Comparison of ENCODE assay signal across 11 mouse cellular contexts in the genomic region with DNA sequence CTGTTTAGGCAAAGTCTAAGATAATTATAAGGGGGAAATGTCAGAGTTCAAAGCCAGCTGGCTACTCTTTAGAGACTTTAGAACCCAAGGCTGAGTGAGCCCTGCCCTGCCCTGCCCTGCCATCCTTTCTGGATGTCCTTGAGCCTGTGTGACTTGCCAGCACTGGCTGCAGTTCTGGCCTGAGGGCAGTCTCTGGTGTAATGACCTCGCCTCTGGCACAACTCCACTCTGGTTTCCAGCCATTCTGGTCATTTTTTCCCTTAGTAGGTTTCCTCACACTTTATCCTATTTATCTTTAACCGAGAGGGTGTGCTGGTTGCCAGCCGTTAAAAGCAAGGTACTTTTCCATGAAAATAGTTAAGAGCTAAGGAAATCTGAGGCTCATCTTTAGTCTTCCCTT. TPM values are rescaled to one million over a fixed set of nuclear protein-coding genes. Genes with fewer than 3 reads are reported as not detected.
DNase-seq lines count a peak whose midpoint lies in the region; ATAC-seq and TF ChIP-seq lines count a peak whose summit lies in the region.
"Had no signal": no experiment of that assay in that cellular context is flagged by ENCODE, and none has a peak within 500 bp of the region (broad histone marks: within the 10 kb centered on the region; RNA-seq: fewer than 3 reads in every experiment).

No protein-coding gene starts in this region.

- no peak for TF ChIP-seq CTCF in heart, adult 2 months (IDR thresholded peaks at IDR 0.05)
- no peak for TF ChIP-seq CTCF in heart, postnatal 0 days (IDR thresholded peaks at IDR 0.05; ENCODE audit: low read depth)

- H3K9ac ChIP-seq in heart, adult 2 months (ENCODE audit: low read depth, low read length), result no peak overlapping the region
- H3K9ac ChIP-seq in heart, embryonic 12.5 days, result no peak overlapping the region
- H3K9ac ChIP-seq in heart, postnatal 0 days (replicated peaks; ENCODE audit: low read depth, low read length), result no peak overlapping the region
- H3K9ac ChIP-seq in midbrain, embryonic 13.5 days (replicated peaks), result no peak overlapping the region
- H3K9ac ChIP-seq: embryonic facial prominence, embryonic 12.5 days; hindbrain, embryonic 15.5 days had no signal

- no peak for TF ChIP-seq EP300 in heart, adult 2 months (IDR thresholded peaks at IDR 0.05; ENCODE audit: insufficient read depth, low read depth, low read length)
- TF ChIP-seq EP300 in heart, postnatal 0 days (IDR thresholded peaks at IDR 0.05; ENCODE audit: low read depth), result no peak

- no peak overlapping the region for H3K27ac ChIP-seq in heart, adult 2 months
- H3K27ac ChIP-seq in heart, embryonic 12.5 days (ENCODE audit: poor library complexity, severe bottlenecking), result no peak overlapping the region; the same call in 1 of the 2 replicates
- H3K27ac ChIP-seq in heart, postnatal 0 days (ENCODE audit: low read depth), result no peak overlapping the region
- no peak overlapping the region for H3K27ac ChIP-seq in midbrain, embryonic 13.5 days
- H3K27ac ChIP-seq in embryonic facial prominence, embryonic 10.5 days (replicated peaks), result no peak overlapping the region
- H3K27ac ChIP-seq: embryonic facial prominence, embryonic 12.5 days; hindbrain, embryonic 15.5 days; macrophage had no signal

- intact Hi-C loops in heart, adult 2 months (cut with DNase I), result loop anchor here (5.0 kb wide), 1 partner anchor 46 kb away; the partner anchor contains the start of gene Cgnl1

- H3K79me2 ChIP-seq in heart, adult 2 months (replicated peaks; ENCODE audit: control insufficient read depth, insufficient read depth, low read length), result no peaks in the 10 kb centered on the region

- no peaks in the 10 kb centered on the region for H3K27me3 ChIP-seq in heart, adult 2 months (ENCODE audit: control insufficient read depth, insufficient read depth, low read length)
- no peaks in the 10 kb centered on the region; the same call in 1 of the 2 replicates for H3K27me3 ChIP-seq in heart, embryonic 12.5 days (replicated peaks)
- H3K27me3 ChIP-seq in heart, postnatal 0 days (ENCODE audit: control insufficient read depth, insufficient read depth, low read length), result no peaks in the 10 kb centered on the region
- no peaks in the 10 kb centered on the region for H3K27me3 ChIP-seq in midbrain, embryonic 13.5 days
- no peaks in the 10 kb centered on the region for H3K27me3 ChIP-seq in embryonic facial prominence, embryonic 10.5 days (replicated peaks; ENCODE audit: low read depth, poor library complexity, severe bottlenecking)
- H3K27me3 ChIP-seq: embryonic facial prominence, embryonic 12.5 days; hindbrain, embryonic 15.5 days had no signal

- no peak overlapping the region for H3K4me3 ChIP-seq in heart, adult 2 months
- no peak overlapping the region for H3K4me3 ChIP-seq in heart, embryonic 12.5 days
- no peak overlapping the region for H3K4me3 ChIP-seq in heart, postnatal 0 days (ENCODE audit: low read depth, low read length)
- no peak overlapping the region for H3K4me3 ChIP-seq in midbrain, embryonic 13.5 days (replicated peaks)
- H3K4me3 ChIP-seq in embryonic facial prominence, embryonic 10.5 days, result no peak overlapping the region
- H3K4me3 ChIP-seq: embryonic facial prominence, embryonic 12.5 days; hindbrain, embryonic 15.5 days had no signal

- H3K9me3 ChIP-seq in heart, embryonic 12.5 days (replicated peaks), result no peaks in the 10 kb centered on the region
- H3K9me3 ChIP-seq in heart, postnatal 0 days (replicated peaks; ENCODE audit: control insufficient read depth, low read length), result no peaks in the 10 kb centered on the region
- H3K9me3 ChIP-seq in midbrain, embryonic 13.5 days, result no peaks in the 10 kb centered on the region
- H3K9me3 ChIP-seq in embryonic facial prominence, embryonic 10.5 days, result no peaks in the 10 kb centered on the region
- H3K9me3 ChIP-seq: embryonic facial prominence, embryonic 12.5 days; hindbrain, embryonic 15.5 days had no signal

- 51% methylated on average over 3 of the region's 3 CpGs for WGBS in heart, adult 2 months
- 54% methylated on average over 3 of the region's 3 CpGs for WGBS in heart, embryonic 12.5 days
- 51% methylated on average over 3 of the region's 3 CpGs for WGBS in heart, postnatal 0 days
- 90% methylated on average over 3 of the region's 3 CpGs for WGBS in midbrain, embryonic 13.5 days
- 79% methylated on average over 3 of the region's 3 CpGs for WGBS in embryonic facial prominence, embryonic 10.5 days

- peaks cover 5% of the 10 kb centered on the region for H3K4me1 ChIP-seq in heart, adult 2 months (ENCODE audit: control insufficient read depth, insufficient read depth, low read length)
- peaks cover 75% of the 10 kb centered on the region for H3K4me1 ChIP-seq in heart, embryonic 12.5 days (replicated peaks)
- H3K4me1 ChIP-seq in heart, postnatal 0 days (ENCODE audit: control insufficient read depth, insufficient read depth), result peaks cover 23% of the 10 kb centered on the region
- no peaks in the 10 kb centered on the region for H3K4me1 ChIP-seq in midbrain, embryonic 13.5 days (replicated peaks)
- H3K4me1 ChIP-seq in embryonic facial prominence, embryonic 10.5 days, result peaks cover 14% of the 10 kb centered on the region

- no peak for ATAC-seq in heart, embryonic 12.5 days (ENCODE audit: insufficient number of reproducible peaks, low FRiP score)
- ATAC-seq in heart, postnatal 0 days (ENCODE audit: insufficient read depth, low read depth), result 0 out of 2 replicates have a peak, but pooled peaks have one; percentile 48
- ATAC-seq in midbrain, embryonic 13.5 days, result no peak

- no peaks in the 10 kb centered on the region for H3K36me3 ChIP-seq in heart, adult 2 months (ENCODE audit: control insufficient read depth, insufficient read depth, low read length)
- H3K36me3 ChIP-seq in heart, embryonic 12.5 days, result peaks cover 31% of the 10 kb centered on the region
- peaks cover 11% of the 10 kb centered on the region for H3K36me3 ChIP-seq in heart, postnatal 0 days (replicated peaks; ENCODE audit: control insufficient read depth, insufficient read depth, low read length)
- H3K36me3 ChIP-seq in midbrain, embryonic 13.5 days, result no peaks in the 10 kb centered on the region
- H3K36me3 ChIP-seq in embryonic facial prominence, embryonic 10.5 days (replicated peaks), result peaks cover 16% of the 10 kb centered on the region
- H3K36me3 ChIP-seq: hindbrain, embryonic 15.5 days had no signal

- TF ChIP-seq POLR2A in heart, adult 2 months (IDR thresholded peaks at IDR 0.05; ENCODE audit: insufficient read depth, low read depth, low read length), result no peak

- H3K4me2 ChIP-seq in heart, embryonic 12.5 days, result no peak overlapping the region
- no peak overlapping the region for H3K4me2 ChIP-seq in heart, postnatal 0 days (ENCODE audit: low read depth, low read length)
- no peak overlapping the region for H3K4me2 ChIP-seq in midbrain, embryonic 13.5 days (replicated peaks)
- H3K4me2 ChIP-seq: embryonic facial prominence, embryonic 12.5 days; hindbrain, embryonic 15.5 days had no signal

- peak; percentile 63 to 69 for DNase-seq in heart, adult 2 months
- peak; percentile 56 for DNase-seq in Muller cell, postnatal 12 days (ENCODE audit: inconsistent ontology term)
- DNase-seq in adrenal gland, postnatal 25 days, result peak; percentile 71
- DNase-seq in heart, postnatal 0 days (ENCODE audit: low spot score), result no peak
- no peak for DNase-seq in layer of hippocampus, adult 11-12 months (ENCODE audit: low spot score)
- no peak for DNase-seq in embryonic facial prominence, embryonic 10.5 days (ENCODE audit: low spot score)

RNA-seq across cellular contexts. Expression of gene Cgnl1, which starts 45.3 kb away (rescaled TPM):
- 10 to 100 TPM; 28.1 to 31.0 TPM for total RNA-seq in heart, adult 2 months (2021)
- 10.5 and 16.2 TPM in 2 replicates for polyA plus RNA-seq in heart, adult 2 months (2012; rRNA removed)
- 54.6 and 57.2 TPM in 2 replicates for polyA plus RNA-seq in heart, embryonic 12.5 days (2016; fragmentation: Nextera tagmentation; extraction: Ambion mirVana)
- total RNA-seq in adrenal gland, postnatal 25 days (2021), result 82.3 and 91.2 TPM in 2 replicates
- 20.0 and 29.3 TPM in 2 replicates for total RNA-seq in heart, postnatal 0 days (2014; rRNA removed; ENCODE audit: low replicate concordance)
- 20.1 and 20.6 TPM in 2 replicates for polyA plus RNA-seq in heart, postnatal 0 days (2015; fragmentation: Nextera tagmentation; extraction: Ambion mirVana)
- 4.6 and 4.8 TPM in 2 replicates for polyA plus RNA-seq in midbrain, embryonic 13.5 days (2015; fragmentation: Nextera tagmentation; extraction: Ambion mirVana)
- polyA plus RNA-seq in embryonic facial prominence, embryonic 10.5 days (2016; fragmentation: Nextera tagmentation; extraction: Ambion mirVana), result 10.8 and 11.1 TPM in 2 replicates

Comparison
In these comparisons a context has a peak if more than half of its experiments do, and no peak if none do; other contexts are left out.
1. DNase-seq: peak in heart, adult 2 months (2 of 2), Muller cell, postnatal 12 days (single experiment) and adrenal gland, postnatal 25 days (single experiment); none in heart, postnatal 0 days (single experiment), layer of hippocampus, adult 11-12 months (single experiment) and embryonic facial prominence, embryonic 10.5 days (single experiment).